16 mouse cellular contexts compared by ENCODE assay signal in the genomic region with DNA sequence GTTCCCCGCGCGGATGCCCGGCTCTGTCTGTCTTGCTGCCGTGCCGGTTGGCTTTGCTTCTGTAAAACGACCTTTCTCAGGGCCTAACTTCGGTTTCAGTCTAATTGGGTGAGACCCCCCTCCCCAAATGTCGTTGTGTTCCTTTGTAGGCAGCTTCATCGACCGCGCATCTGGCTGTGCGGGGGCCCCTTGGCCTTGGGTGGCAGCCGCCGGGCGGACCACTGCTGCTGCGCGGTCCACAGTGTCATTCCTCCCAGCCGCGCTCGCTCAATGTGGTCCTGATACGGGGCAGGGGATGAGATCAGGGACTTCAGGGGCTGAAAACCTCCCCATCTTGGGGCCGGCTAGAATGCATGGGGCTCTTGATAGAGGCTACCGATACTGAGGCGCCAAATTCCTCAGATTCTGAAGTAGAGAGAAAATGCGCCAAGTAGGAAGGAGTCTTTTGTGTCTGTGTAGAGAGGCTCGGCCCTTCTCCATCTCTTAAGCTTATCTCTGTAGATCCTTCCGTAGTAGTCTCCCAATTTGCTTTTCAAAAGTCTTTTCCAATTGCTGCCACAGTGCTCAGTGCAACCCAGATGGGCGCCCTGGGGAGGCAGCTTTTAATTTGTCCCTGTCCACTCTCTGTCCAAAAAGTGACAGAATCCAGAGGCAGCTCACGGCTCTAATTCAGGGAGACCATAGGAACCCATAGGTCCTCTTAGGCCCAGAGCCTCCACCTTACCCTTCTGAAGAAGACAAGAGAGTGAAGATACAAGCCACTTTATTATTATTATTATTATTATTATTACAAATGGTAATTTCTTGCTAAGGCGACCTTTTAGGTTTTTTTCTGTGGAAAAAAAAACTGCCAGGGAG. TPM values are rescaled to one million over a fixed set of nuclear protein-coding genes. Genes with fewer than 3 reads are reported as not detected.
DNase-seq lines count a peak whose midpoint lies in the region; ATAC-seq and TF ChIP-seq lines count a peak whose summit lies in the region.
"Had no signal": no experiment of that assay in that cellular context is flagged by ENCODE, and none has a peak within 500 bp of the region (broad histone marks: within the 10 kb centered on the region; RNA-seq: fewer than 3 reads in every experiment).

No protein-coding gene starts in this region.

- no peaks in the 10 kb centered on the region for H3K36me3 ChIP-seq in kidney, adult 2 months (ENCODE audit: control insufficient read depth, insufficient read depth, low read length)
- peaks cover 33% of the 10 kb centered on the region for H3K36me3 ChIP-seq in limb, embryonic 14.5 days (ENCODE audit: control insufficient read depth, insufficient read depth, low read length)
- H3K36me3 ChIP-seq in hindbrain, embryonic 13.5 days = no peaks in the 10 kb centered on the region
- H3K36me3 ChIP-seq: stomach, embryonic 15.5 days had no signal

- H3K4me1 ChIP-seq in kidney, adult 2 months (ENCODE audit: control insufficient read depth, insufficient read depth, low read length) = no peaks in the 10 kb centered on the region
- H3K4me1 ChIP-seq in embryonic fibroblast, embryonic 13.5 days (ENCODE audit: control insufficient read depth, insufficient read depth, low read length) = no peaks in the 10 kb centered on the region
- peaks cover 15% of the 10 kb centered on the region; the same call in 1 of the 2 replicates for H3K4me1 ChIP-seq in limb, embryonic 14.5 days (ENCODE audit: control insufficient read depth, insufficient read depth, low read length)
- H3K4me1 ChIP-seq in hindbrain, embryonic 13.5 days (replicated peaks) = peaks cover 6% of the 10 kb centered on the region; the same call in 1 of the 2 replicates

- peak overlapping the region; percentile 46 for H3K4me3 ChIP-seq in kidney, adult 2 months (ENCODE audit: insufficient read depth, low read depth, low read length)
- H3K4me3 ChIP-seq in embryonic fibroblast, embryonic 13.5 days (ENCODE audit: insufficient read depth, low read length) = peak overlapping the region; percentile 28
- H3K4me3 ChIP-seq in limb, embryonic 14.5 days (replicated peaks; ENCODE audit: low read length) = peak overlapping the region; percentile 74
- H3K4me3 ChIP-seq in hindbrain, embryonic 13.5 days = no peak overlapping the region
- H3K4me3 ChIP-seq: stomach, embryonic 15.5 days had no signal

- TF ChIP-seq CTCF in kidney, adult 2 months (conservative IDR thresholded peaks at IDR 0.05; ENCODE audit: insufficient read depth, insufficient read length, low read depth, low read length) = no peak
- no peak for TF ChIP-seq CTCF in embryonic fibroblast, embryonic 13.5 days (IDR thresholded peaks at IDR 0.05; ENCODE audit: borderline replicate concordance, insufficient read depth, low read length)

- TF ChIP-seq POLR2A in kidney, adult 2 months (IDR thresholded peaks at IDR 0.05; ENCODE audit: low read depth, low read length) = no peak
- no peak for TF ChIP-seq POLR2A in embryonic fibroblast, embryonic 13.5 days (IDR thresholded peaks at IDR 0.05; ENCODE audit: low read depth, low read length)
- TF ChIP-seq POLR2A in limb, embryonic 14.5 days (IDR thresholded peaks at IDR 0.05; ENCODE audit: borderline replicate concordance, extremely low read depth, insufficient read depth, insufficient read length) = 0 out of 2 replicates have a peak, but pooled peaks have one; percentile 11

- WGBS in kidney, adult 2 months = 18% methylated on average over 31 of the region's 31 CpGs
- WGBS in limb, embryonic 14.5 days = 4% methylated on average over 31 of the region's 31 CpGs
- WGBS in hindbrain, embryonic 13.5 days = under 1% methylated on average over 31 of the region's 31 CpGs

- DNase-seq in kidney, adult 2 months = peak; percentile 38
- no peak for DNase-seq in kidney, adult 18-20 months
- peak; percentile 49 for DNase-seq in R1 (ENCODE audit: low read depth, low spot score)
- no peak for DNase-seq in limb, embryonic 14.5 days (ENCODE audit: low spot score)
- no peak for DNase-seq in frontal cortex, postnatal 14 days (ENCODE audit: low spot score in 2 of 2)
- DNase-seq in thymus, adult 18-20 months = no peak
- DNase-seq: adrenal gland, adult 2 months; cerebellum, adult 8-10 months; thymus, postnatal 25 days had no signal

- peak overlapping the region; percentile 84 for H3K27ac ChIP-seq in kidney, adult 2 months (ENCODE audit: insufficient read depth, low read depth, low read length)
- H3K27ac ChIP-seq in embryonic fibroblast, embryonic 13.5 days (ENCODE audit: insufficient read depth, low read length) = peak overlapping the region; percentile 35
- H3K27ac ChIP-seq in limb, embryonic 14.5 days (replicated peaks; ENCODE audit: low read depth, low read length) = peak overlapping the region; percentile 88
- no peak overlapping the region for H3K27ac ChIP-seq in hindbrain, embryonic 13.5 days
- H3K27ac ChIP-seq: stomach, embryonic 15.5 days had no signal

- H3K9ac ChIP-seq in limb, embryonic 14.5 days (ENCODE audit: low read depth, low read length, severe bottlenecking) = peak overlapping the region; percentile 91
- H3K9ac ChIP-seq in hindbrain, embryonic 13.5 days = no peak overlapping the region
- H3K9ac ChIP-seq: stomach, embryonic 15.5 days had no signal

- peaks cover 5% of the 10 kb centered on the region for H3K27me3 ChIP-seq in kidney, adult 2 months (replicated peaks; ENCODE audit: control insufficient read depth, insufficient read depth, low read length)
- H3K27me3 ChIP-seq in limb, embryonic 14.5 days (ENCODE audit: control insufficient read depth, insufficient read depth, low read length) = peaks cover 24% of the 10 kb centered on the region
- H3K27me3 ChIP-seq in hindbrain, embryonic 13.5 days = peaks cover 94% of the 10 kb centered on the region

- H3K9me3 ChIP-seq in limb, embryonic 14.5 days (ENCODE audit: control insufficient read depth, low read length) = no peaks in the 10 kb centered on the region
- no peaks in the 10 kb centered on the region for H3K9me3 ChIP-seq in hindbrain, embryonic 13.5 days
- H3K9me3 ChIP-seq: stomach, embryonic 15.5 days had no signal

- ATAC-seq in limb, embryonic 14.5 days (ENCODE audit: low FRiP score, low read depth) = no peak
- no peak for ATAC-seq in hindbrain, embryonic 13.5 days (ENCODE audit: low FRiP score)
- ATAC-seq: lung, postnatal 0 days had no signal

- peak overlapping the region; percentile 96 for H3K4me2 ChIP-seq in limb, embryonic 14.5 days (replicated peaks; ENCODE audit: low read depth, low read length, severe bottlenecking)
- H3K4me2 ChIP-seq in hindbrain, embryonic 13.5 days = no peak overlapping the region
- H3K4me2 ChIP-seq: stomach, embryonic 15.5 days had no signal

RNA-seq across cellular contexts. Expression of a gene that starts 3.8 kb away (rescaled TPM):
- 7.6 and 7.9 TPM in 2 replicates for polyA plus RNA-seq in kidney, adult 2 months (2012; rRNA removed)
- 3.7 and 4.4 TPM in 2 replicates for polyA plus RNA-seq in embryonic fibroblast, embryonic 13.5 days (2011; ENCODE audit: insufficient read length, low read depth, missing spikeins)
- polyA plus RNA-seq in limb, embryonic 14.5 days (2012; rRNA removed) = 37.9 and 39.4 TPM in 2 replicates
- 18.3 and 26.1 TPM in 2 replicates for polyA plus RNA-seq in limb, embryonic 14.5 days (2014; fragmentation: Nextera tagmentation; extraction: Ambion mirVana)
- polyA plus RNA-seq in hindbrain, embryonic 13.5 days (2015; fragmentation: Nextera tagmentation; extraction: Ambion mirVana) = not detected in 2 replicates
- polyA plus RNA-seq: adrenal gland, adult 2 months; frontal cortex, adult 2 months; liver, adult 2 months; small intestine, adult 2 months had no signal

RNA-seq across cellular contexts. Expression of a gene that starts 8.6 kb away (rescaled TPM):
- polyA plus RNA-seq in kidney, adult 2 months (2012; rRNA removed) = 2.1 and 2.8 TPM in 2 replicates
- polyA plus RNA-seq in embryonic fibroblast, embryonic 13.5 days (2011; ENCODE audit: insufficient read length, low read depth, missing spikeins) = 2.8 and 3.8 TPM in 2 replicates
- polyA plus RNA-seq in limb, embryonic 14.5 days (2012; rRNA removed) = 40.0 and 60.8 TPM in 2 replicates
- 21.4 and 30.0 TPM in 2 replicates for polyA plus RNA-seq in limb, embryonic 14.5 days (2014; fragmentation: Nextera tagmentation; extraction: Ambion mirVana)
- polyA plus RNA-seq in hindbrain, embryonic 13.5 days (2015; fragmentation: Nextera tagmentation; extraction: Ambion mirVana) = not detected in 2 replicates
- polyA plus RNA-seq: adrenal gland, adult 2 months; frontal cortex, adult 2 months; liver, adult 2 months; lung, postnatal 0 days; small intestine, adult 2 months had no signal

RNA-seq across cellular contexts. Expression of a gene that starts 9.6 kb away (rescaled TPM):
- 23.9 and 26.0 TPM in 2 replicates for polyA plus RNA-seq in kidney, adult 2 months (2012; rRNA removed)
- polyA plus RNA-seq in embryonic fibroblast, embryonic 13.5 days (2011; ENCODE audit: insufficient read length, low read depth, missing spikeins) = 2.1 and 3.5 TPM in 2 replicates
- polyA plus RNA-seq in limb, embryonic 14.5 days (2012; rRNA removed) = 19.6 and 25.7 TPM in 2 replicates
- 7.6 and 8.7 TPM in 2 replicates for polyA plus RNA-seq in limb, embryonic 14.5 days (2014; fragmentation: Nextera tagmentation; extraction: Ambion mirVana)
- polyA plus RNA-seq in hindbrain, embryonic 13.5 days (2015; fragmentation: Nextera tagmentation; extraction: Ambion mirVana) = not detected in 2 replicates
- polyA plus RNA-seq: liver, adult 2 months had no signal

RNA-seq across cellular contexts. Expression of a gene that starts 13.1 kb away (rescaled TPM):
- polyA plus RNA-seq in kidney, adult 2 months (2012; rRNA removed) = not detected in 2 replicates
- polyA plus RNA-seq in embryonic fibroblast, embryonic 13.5 days (2011; ENCODE audit: insufficient read length, low read depth, missing spikeins) = 2.3 and 3.7 TPM in 2 replicates
- 43.3 and 58.3 TPM in 2 replicates for polyA plus RNA-seq in limb, embryonic 14.5 days (2012; rRNA removed)
- 38.4 and 53.0 TPM in 2 replicates for polyA plus RNA-seq in limb, embryonic 14.5 days (2014; fragmentation: Nextera tagmentation; extraction: Ambion mirVana)
- not detected in 2 replicates for polyA plus RNA-seq in hindbrain, embryonic 13.5 days (2015; fragmentation: Nextera tagmentation; extraction: Ambion mirVana)
- polyA plus RNA-seq: adrenal gland, adult 2 months; frontal cortex, adult 2 months; liver, adult 2 months; lung, postnatal 0 days; small intestine, adult 2 months had no signal

RNA-seq across cellular contexts. Expression of a gene that starts 16.5 kb away (rescaled TPM):
- 45.8 and 46.2 TPM in 2 replicates for polyA plus RNA-seq in kidney, adult 2 months (2012; rRNA removed)
- polyA plus RNA-seq in embryonic fibroblast, embryonic 13.5 days (2011; ENCODE audit: insufficient read length, low read depth, missing spikeins) = 9.9 and 16.5 TPM in 2 replicates
- polyA plus RNA-seq in limb, embryonic 14.5 days (2012; rRNA removed) = 12.7 and 13.1 TPM in 2 replicates
- polyA plus RNA-seq in limb, embryonic 14.5 days (2014; fragmentation: Nextera tagmentation; extraction: Ambion mirVana) = 11.4 and 12.8 TPM in 2 replicates
- 0.79 and 1.5 TPM in 2 replicates for polyA plus RNA-seq in hindbrain, embryonic 13.5 days (2015; fragmentation: Nextera tagmentation; extraction: Ambion mirVana)

Comparison
In these comparisons a context has a peak if more than half of its experiments do, and no peak if none do; other contexts are left out.
1. DNase-seq: peak in kidney, adult 2 months (single experiment) and R1 (single experiment); none in kidney, adult 18-20 months (single experiment), limb, embryonic 14.5 days (single experiment), frontal cortex, postnatal 14 days (0 of 2) and thymus, adult 18-20 months (0 of 2).